Mouse (Mus musculus): ENCODE measurements around the gene Tsku. TPM values are rescaled to one million over a fixed set of nuclear protein-coding genes. Genes with fewer than 3 reads are reported as not detected.

Tsku gene
- polyA plus RNA-seq, 1 experiment from 2014 or later = 19.1 TPM

DNA sequence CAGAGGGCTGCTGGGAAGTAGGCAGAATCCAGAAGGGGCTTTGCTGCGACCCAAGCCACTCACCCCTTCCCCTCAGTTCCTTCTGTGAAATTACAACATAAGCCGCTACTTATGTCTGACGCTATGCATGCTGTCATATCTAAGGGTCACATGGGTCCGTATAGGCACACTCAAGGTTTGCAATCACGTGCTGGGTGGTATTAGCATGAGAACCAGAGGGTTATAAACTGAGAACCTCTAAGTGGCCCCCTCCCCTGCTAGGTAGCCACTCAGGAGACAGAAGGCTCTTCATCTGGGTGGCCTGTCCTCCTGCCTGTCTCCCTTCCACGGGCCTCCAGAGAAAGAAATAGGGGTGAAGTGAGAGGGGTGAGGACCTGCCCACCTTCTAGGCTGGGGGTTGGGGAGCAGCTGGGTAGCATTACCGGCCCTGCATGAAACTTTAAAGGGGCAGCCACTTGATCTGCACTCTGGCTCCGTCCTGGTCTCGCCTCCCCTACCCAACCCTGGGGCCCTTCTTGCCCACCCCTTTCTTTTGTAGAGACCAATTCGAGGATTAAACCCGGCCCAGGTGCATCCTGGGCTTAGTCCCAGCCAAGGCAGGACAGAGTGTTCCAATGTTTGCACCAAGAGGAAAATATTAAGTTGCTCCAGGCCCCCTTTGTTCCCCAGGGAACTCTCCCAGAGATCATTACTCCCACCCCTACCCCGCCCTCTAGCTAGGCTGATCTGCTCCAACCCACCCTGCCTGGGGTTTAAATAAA, 6.8 kb downstream of the Tsku start:
- H3K36me3 ChIP-seq (ENCODE audit: control insufficient read depth, insufficient read depth, low read length) = peaks cover 23% of the 10 kb centered on the region
- H3K27ac ChIP-seq (ENCODE audit: low read length) = peak overlapping the region; percentile 30
- peak overlapping the region; percentile 21; the same call in 1 of the 2 replicates for H3K4me2 ChIP-seq (replicated peaks; ENCODE audit: low read depth, low read length)
- WGBS = 16% methylated on average over 12 of the region's 12 CpGs
- H3K4me1 ChIP-seq (ENCODE audit: control insufficient read depth, insufficient read depth, low read length) = peaks cover 39% of the 10 kb centered on the region
- no peaks in the 10 kb centered on the region for H3K27me3 ChIP-seq (ENCODE audit: control insufficient read depth, insufficient read depth, low read length)
- no peaks in the 10 kb centered on the region for H3K9me3 ChIP-seq (ENCODE audit: control insufficient read depth, low read depth, low read length)
- H3K4me3 ChIP-seq (ENCODE audit: low read depth, low read length) = no peak overlapping the region
- 0 out of 2 replicates have a peak, but pooled peaks have one; percentile 12 for ATAC-seq (ENCODE audit: insufficient number of reproducible peaks, insufficient read depth, low FRiP score, low read depth)
- H3K9ac ChIP-seq (replicated peaks; ENCODE audit: low read depth, low read length) = peak overlapping the region; percentile 4; the same call in 1 of the 2 replicates

DNA sequence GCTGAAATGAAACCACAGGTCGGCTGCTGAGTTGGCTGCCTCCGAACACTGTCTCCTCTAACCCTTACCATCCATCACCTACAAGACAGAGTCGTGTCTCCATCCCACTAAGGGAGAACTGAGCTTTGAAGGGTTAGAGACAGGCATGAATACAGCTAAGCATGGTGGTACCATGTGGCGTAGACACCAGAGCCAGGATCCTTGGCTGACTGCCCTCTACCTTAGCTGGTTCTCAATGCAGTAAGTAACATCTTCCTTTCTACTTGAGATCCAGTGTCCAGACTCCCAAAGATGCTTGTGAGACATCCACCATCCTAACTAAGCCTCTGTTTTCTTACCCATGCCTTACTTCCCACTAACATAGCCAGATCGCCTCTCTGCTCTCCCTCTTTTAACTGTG, 7.5 kb downstream of the Tsku start:
- 73% methylated on average over 5 of the region's 5 CpGs for WGBS
- Histone ChIP-seq H3K4me3 (ENCODE audit: low read depth, low read length) (no peak overlapping the region), H3K36me3 (ENCODE audit: control insufficient read depth, insufficient read depth, low read length) (peaks cover 23% of the 10 kb centered on the region), H3K9me3 (ENCODE audit: control insufficient read depth, low read depth, low read length) (no peaks in the 10 kb centered on the region), H3K27ac (ENCODE audit: low read length) (no peak overlapping the region), H3K4me1 (ENCODE audit: control insufficient read depth, insufficient read depth, low read length) (peaks cover 36% of the 10 kb centered on the region), H3K4me2 (replicated peaks; ENCODE audit: low read depth, low read length) (no peak overlapping the region), H3K27me3 (ENCODE audit: control insufficient read depth, insufficient read depth, low read length) (no peaks in the 10 kb centered on the region), H3K9ac (replicated peaks; ENCODE audit: low read depth, low read length) (no peak overlapping the region)
- no peak for ATAC-seq (ENCODE audit: insufficient number of reproducible peaks, insufficient read depth, low FRiP score, low read depth)

DNA sequence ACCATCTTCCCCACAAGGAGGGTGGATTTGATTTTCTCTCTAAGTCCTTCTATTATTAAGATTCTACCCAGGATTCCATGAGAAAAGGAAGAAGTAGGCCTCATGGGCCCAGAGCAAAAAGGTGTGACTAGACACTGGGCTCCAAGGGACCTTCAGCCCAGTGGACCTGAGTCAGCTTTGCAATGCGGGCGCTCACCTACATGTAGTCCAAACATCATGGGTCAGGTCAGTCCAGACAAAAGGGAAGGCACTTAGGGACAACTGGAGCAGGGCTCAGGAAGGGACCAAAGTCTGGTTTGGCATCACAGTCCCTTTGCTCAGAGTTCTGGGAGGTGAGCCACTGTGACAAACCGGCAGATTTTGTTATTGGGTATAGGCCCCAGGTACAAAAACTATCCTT, 9.6 kb downstream of the Tsku start:
- H3K9me3 ChIP-seq (ENCODE audit: control insufficient read depth, low read depth, low read length) = no peaks in the 10 kb centered on the region
- H3K4me3 ChIP-seq (ENCODE audit: low read depth, low read length) = no peak overlapping the region
- H3K4me2 ChIP-seq (replicated peaks; ENCODE audit: low read depth, low read length) = no peak overlapping the region
- ATAC-seq (ENCODE audit: insufficient number of reproducible peaks, insufficient read depth, low FRiP score, low read depth) = no peak
- H3K27me3 ChIP-seq (ENCODE audit: control insufficient read depth, insufficient read depth, low read length) = no peaks in the 10 kb centered on the region
- WGBS = 95% methylated on average over 3 of the region's 3 CpGs
- peaks cover 30% of the 10 kb centered on the region for H3K4me1 ChIP-seq (ENCODE audit: control insufficient read depth, insufficient read depth, low read length)
- H3K27ac ChIP-seq (ENCODE audit: low read length) = no peak overlapping the region
- H3K9ac ChIP-seq (replicated peaks; ENCODE audit: low read depth, low read length) = no peak overlapping the region
- peaks cover 23% of the 10 kb centered on the region for H3K36me3 ChIP-seq (ENCODE audit: control insufficient read depth, insufficient read depth, low read length)

DNA sequence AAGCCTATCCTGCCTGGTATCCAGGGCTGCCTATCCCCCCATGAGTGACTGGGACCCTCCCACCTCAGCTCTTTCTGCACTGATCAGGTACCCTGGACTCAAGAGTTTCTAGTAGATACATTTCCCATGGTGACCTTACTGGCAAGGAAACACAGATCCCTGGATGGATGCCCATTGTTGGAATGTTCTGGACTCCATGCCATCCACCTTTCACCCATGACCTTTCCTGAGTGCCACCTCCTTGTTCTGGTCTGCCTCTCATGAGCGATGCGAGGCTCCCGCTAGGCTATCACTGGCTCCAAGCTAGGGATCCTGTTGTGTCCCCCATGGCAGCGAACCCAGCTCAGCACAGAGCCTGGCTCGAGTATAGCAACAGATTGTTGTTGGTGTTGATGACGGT, 11.3 kb downstream of the Tsku start:
- Histone ChIP-seq H3K27ac (ENCODE audit: low read length) (no peak overlapping the region), H3K4me2 (replicated peaks; ENCODE audit: low read depth, low read length) (no peak overlapping the region), H3K9ac (replicated peaks; ENCODE audit: low read depth, low read length) (no peak overlapping the region), H3K4me3 (ENCODE audit: low read depth, low read length) (no peak overlapping the region), H3K4me1 (ENCODE audit: control insufficient read depth, insufficient read depth, low read length) (peaks cover 13% of the 10 kb centered on the region), H3K9me3 (ENCODE audit: control insufficient read depth, low read depth, low read length) (no peaks in the 10 kb centered on the region), H3K27me3 (ENCODE audit: control insufficient read depth, insufficient read depth, low read length) (no peaks in the 10 kb centered on the region), H3K36me3 (ENCODE audit: control insufficient read depth, insufficient read depth, low read length) (peaks cover 23% of the 10 kb centered on the region)
- ATAC-seq (ENCODE audit: insufficient number of reproducible peaks, insufficient read depth, low FRiP score, low read depth) = no peak
- 94% methylated on average over 6 of the region's 6 CpGs for WGBS

DNA sequence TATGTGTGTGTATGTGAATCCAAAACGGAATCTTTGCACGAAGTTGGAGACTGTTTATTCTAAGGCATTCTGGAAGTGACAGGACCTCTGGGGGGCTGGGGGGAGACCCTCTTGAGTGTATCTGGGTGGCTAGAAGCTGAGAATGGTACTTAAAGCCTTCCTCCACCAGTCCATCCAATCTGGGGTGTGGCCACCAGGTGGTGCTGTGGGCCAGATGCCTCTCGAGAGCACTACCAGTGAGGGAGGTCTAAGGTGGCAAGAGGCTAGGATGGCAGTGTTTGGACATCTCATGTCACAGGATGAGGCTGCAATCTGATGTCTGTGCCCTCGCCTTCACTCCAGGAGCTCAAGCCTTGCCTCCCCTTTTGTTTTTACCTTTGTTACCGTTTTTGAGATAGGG, 12.0 kb downstream of the Tsku start:
- Histone ChIP-seq H3K27ac (ENCODE audit: low read length) (no peak overlapping the region), H3K4me3 (ENCODE audit: low read depth, low read length) (no peak overlapping the region), H3K4me2 (replicated peaks; ENCODE audit: low read depth, low read length) (no peak overlapping the region), H3K9ac (replicated peaks; ENCODE audit: low read depth, low read length) (no peak overlapping the region), H3K4me1 (ENCODE audit: control insufficient read depth, insufficient read depth, low read length) (peaks cover 6% of the 10 kb centered on the region; the same call in 1 of the 2 replicates), H3K36me3 (ENCODE audit: control insufficient read depth, insufficient read depth, low read length) (peaks cover 23% of the 10 kb centered on the region), H3K9me3 (ENCODE audit: control insufficient read depth, low read depth, low read length) (no peaks in the 10 kb centered on the region), H3K27me3 (ENCODE audit: control insufficient read depth, insufficient read depth, low read length) (no peaks in the 10 kb centered on the region)
- 21% methylated on average over 5 of the region's 5 CpGs for WGBS
- peak; percentile 47; the same call in 1 of the 2 replicates for ATAC-seq (ENCODE audit: insufficient number of reproducible peaks, insufficient read depth, low FRiP score, low read depth)

DNA sequence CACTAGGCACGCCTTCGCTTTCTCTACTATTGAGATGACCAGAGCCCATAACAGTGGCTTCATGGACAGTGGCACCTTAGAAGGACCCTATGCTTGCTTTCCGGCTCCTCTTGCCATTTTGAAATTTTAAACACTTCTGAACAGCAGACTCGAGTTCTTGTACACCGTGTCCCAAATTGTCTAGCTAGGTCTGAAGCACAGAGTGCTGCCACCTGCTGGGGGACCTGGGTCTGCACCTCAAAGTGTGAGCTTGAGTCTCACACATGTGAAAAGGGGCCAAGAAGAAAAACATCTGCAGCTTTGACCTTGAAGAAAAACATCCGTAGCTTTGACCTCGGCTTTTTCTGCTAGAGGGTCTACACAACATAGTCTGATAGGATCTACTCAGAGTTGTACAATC, 13.1 kb downstream of the Tsku start:
- no peak overlapping the region for H3K27ac ChIP-seq (ENCODE audit: low read length)
- H3K27me3 ChIP-seq (ENCODE audit: control insufficient read depth, insufficient read depth, low read length) = no peaks in the 10 kb centered on the region
- H3K4me3 ChIP-seq (ENCODE audit: low read depth, low read length) = no peak overlapping the region
- no peaks in the 10 kb centered on the region for H3K4me1 ChIP-seq (ENCODE audit: control insufficient read depth, insufficient read depth, low read length)
- H3K36me3 ChIP-seq (ENCODE audit: control insufficient read depth, insufficient read depth, low read length) = peaks cover 23% of the 10 kb centered on the region
- H3K9me3 ChIP-seq (ENCODE audit: control insufficient read depth, low read depth, low read length) = no peaks in the 10 kb centered on the region
- H3K9ac ChIP-seq (replicated peaks; ENCODE audit: low read depth, low read length) = no peak overlapping the region
- no peak overlapping the region for H3K4me2 ChIP-seq (replicated peaks; ENCODE audit: low read depth, low read length)
- WGBS = 42% methylated on average over 7 of the region's 7 CpGs
- ATAC-seq (ENCODE audit: insufficient number of reproducible peaks, insufficient read depth, low FRiP score, low read depth) = no peak

DNA sequence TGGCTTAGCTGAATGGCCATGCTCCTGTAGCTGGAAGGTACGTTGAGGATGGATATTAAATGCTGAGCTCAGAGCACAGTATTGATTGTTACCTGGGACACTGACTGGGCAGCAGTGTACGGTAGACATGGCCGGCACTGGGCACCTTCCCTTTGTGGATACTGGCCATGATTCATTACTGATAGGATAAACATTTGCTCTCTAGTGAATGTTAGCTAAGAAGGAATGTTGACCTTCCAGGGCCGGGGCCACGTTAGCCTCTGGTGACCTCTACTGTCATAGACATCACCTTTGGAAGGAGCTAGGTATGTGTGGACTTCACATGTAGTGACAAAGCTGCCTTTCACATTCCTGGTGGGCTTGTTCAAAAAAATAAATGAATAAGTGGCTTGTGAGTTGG, 13.7 kb downstream of the Tsku start:
- Histone ChIP-seq H3K9me3 (ENCODE audit: control insufficient read depth, low read depth, low read length) (no peaks in the 10 kb centered on the region), H3K36me3 (ENCODE audit: control insufficient read depth, insufficient read depth, low read length) (peaks cover 18% of the 10 kb centered on the region), H3K4me2 (replicated peaks; ENCODE audit: low read depth, low read length) (no peak overlapping the region), H3K27ac (ENCODE audit: low read length) (no peak overlapping the region), H3K4me1 (ENCODE audit: control insufficient read depth, insufficient read depth, low read length) (no peaks in the 10 kb centered on the region), H3K27me3 (ENCODE audit: control insufficient read depth, insufficient read depth, low read length) (no peaks in the 10 kb centered on the region), H3K9ac (replicated peaks; ENCODE audit: low read depth, low read length) (no peak overlapping the region), H3K4me3 (ENCODE audit: low read depth, low read length) (no peak overlapping the region)
- whole genome bisulfite sequencing = 20% methylated on average over 5 of the region's 5 CpGs
- no peak for ATAC-seq (ENCODE audit: insufficient number of reproducible peaks, insufficient read depth, low FRiP score, low read depth)

DNA sequence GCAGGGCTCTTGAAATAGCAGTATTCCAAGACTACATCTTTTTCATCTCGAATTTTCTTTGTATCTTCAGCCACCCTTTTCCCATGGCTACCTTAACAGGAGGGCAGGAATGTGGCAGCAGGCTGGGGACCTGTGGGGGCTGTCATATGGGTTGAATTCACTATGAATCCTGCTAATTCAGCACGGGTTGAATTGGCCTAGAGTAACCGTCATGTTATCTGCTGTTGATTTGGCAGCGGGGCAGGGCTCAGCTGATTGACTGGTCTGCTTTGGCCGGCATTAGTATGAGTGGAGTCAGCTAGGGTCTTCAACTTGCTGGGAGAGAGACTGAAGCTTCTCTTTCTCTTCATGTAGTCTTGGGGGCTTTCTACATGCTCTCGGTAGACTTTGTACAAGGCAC, 16.1 kb downstream of the Tsku start:
- H3K9ac ChIP-seq (replicated peaks; ENCODE audit: low read depth, low read length) = no peak overlapping the region
- H3K36me3 ChIP-seq (ENCODE audit: control insufficient read depth, insufficient read depth, low read length) = 0 out of 2 replicates have a peak, but pooled peaks cover 2% of the 10 kb centered on the region
- WGBS = 50% methylated on average over 6 of the region's 6 CpGs
- H3K4me1 ChIP-seq (ENCODE audit: control insufficient read depth, insufficient read depth, low read length) = 0 out of 2 replicates have a peak, but pooled peaks cover 3% of the 10 kb centered on the region
- H3K4me3 ChIP-seq (ENCODE audit: low read depth, low read length) = no peak overlapping the region
- no peak overlapping the region for H3K4me2 ChIP-seq (replicated peaks; ENCODE audit: low read depth, low read length)
- ATAC-seq (ENCODE audit: insufficient number of reproducible peaks, insufficient read depth, low FRiP score, low read depth) = no peak
- no peaks in the 10 kb centered on the region for H3K27me3 ChIP-seq (ENCODE audit: control insufficient read depth, insufficient read depth, low read length)
- H3K27ac ChIP-seq (ENCODE audit: low read length) = no peak overlapping the region
- H3K9me3 ChIP-seq (ENCODE audit: control insufficient read depth, low read depth, low read length) = no peaks in the 10 kb centered on the region

DNA sequence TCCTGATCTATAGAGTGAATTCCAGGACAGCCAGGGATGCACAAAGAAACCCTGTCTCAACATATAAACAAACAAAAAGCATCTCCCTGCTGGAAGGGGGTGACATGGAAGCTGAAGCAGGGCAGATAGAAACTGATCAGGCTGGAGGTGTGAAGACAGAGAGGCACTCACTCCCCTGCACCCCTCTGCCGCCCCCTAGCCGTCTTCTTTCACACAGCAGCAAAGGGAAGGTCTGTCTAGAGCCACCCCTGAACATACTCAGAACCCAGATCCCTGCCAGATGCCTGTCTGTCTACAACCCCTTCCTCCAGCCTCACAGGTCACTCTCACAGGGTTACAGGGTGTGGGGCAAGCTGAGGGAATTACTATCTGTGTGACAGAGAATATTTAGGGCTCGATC, 16.8 kb downstream of the Tsku start:
- no peak overlapping the region for H3K9ac ChIP-seq (replicated peaks; ENCODE audit: low read depth, low read length)
- no peak overlapping the region for H3K4me2 ChIP-seq (replicated peaks; ENCODE audit: low read depth, low read length)

More for the DNA sequence above, 16.8 kb downstream of the Tsku start:
- WGBS = 28% methylated on average over 3 of the region's 3 CpGs
- no peak for ATAC-seq (ENCODE audit: insufficient number of reproducible peaks, insufficient read depth, low FRiP score, low read depth)
- no peak overlapping the region for H3K27ac ChIP-seq (ENCODE audit: low read length)
- no peaks in the 10 kb centered on the region for H3K27me3 ChIP-seq (ENCODE audit: control insufficient read depth, insufficient read depth, low read length)
- H3K4me1 ChIP-seq (ENCODE audit: control insufficient read depth, insufficient read depth, low read length) = 0 out of 2 replicates have a peak, but pooled peaks cover 3% of the 10 kb centered on the region
- no peak overlapping the region for H3K4me3 ChIP-seq (ENCODE audit: low read depth, low read length)
- H3K36me3 ChIP-seq (ENCODE audit: control insufficient read depth, insufficient read depth, low read length) = no peaks in the 10 kb centered on the region
- H3K9me3 ChIP-seq (ENCODE audit: control insufficient read depth, low read depth, low read length) = no peaks in the 10 kb centered on the region

All from stomach, embryonic 14.5 days (tissue).